ENCODE assay signal across 13 mouse cellular contexts in the genomic region with DNA sequence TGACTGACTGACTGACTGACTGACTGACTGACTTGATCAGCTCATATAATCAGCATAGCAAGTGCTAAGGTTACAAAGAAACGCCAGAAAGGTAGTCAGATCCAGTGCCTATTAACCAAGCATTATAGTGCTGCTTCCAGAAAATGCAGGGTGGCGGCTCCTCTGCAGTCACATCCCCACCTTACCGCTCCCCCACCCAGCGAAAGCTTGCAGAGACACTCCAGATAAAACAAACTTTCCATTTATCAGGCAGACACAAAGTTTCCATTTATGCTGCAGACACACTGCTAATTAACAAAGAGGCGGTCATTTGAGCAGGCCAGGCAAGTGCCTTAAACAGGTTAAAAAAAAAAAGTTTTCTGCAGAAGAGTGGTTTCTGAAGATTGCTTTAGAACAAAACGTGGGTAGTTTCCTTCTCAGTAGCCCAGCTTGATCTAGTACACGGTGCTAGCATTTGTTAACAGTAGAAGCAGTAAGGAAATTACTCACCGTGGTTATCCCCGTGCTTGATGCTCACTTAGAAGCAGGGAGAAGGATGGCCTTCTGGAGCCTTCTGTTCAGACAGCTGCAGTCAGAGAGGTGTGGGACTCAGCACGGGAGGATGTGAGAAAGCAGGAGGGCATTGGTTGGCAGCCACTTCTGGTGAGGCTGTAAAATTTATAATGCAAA. TPM values are rescaled to one million over a fixed set of nuclear protein-coding genes. Genes with fewer than 3 reads are reported as not detected.
A peak's percentile ranks its signal among the peaks of the same experiment; 100 is the strongest.
DNase-seq lines count a peak whose midpoint lies in the region; TF ChIP-seq lines count a peak whose summit lies in the region.
"Had no signal": no experiment of that assay in that cellular context is flagged by ENCODE, and none has a peak within 500 bp of the region (broad histone marks: within the 10 kb centered on the region; RNA-seq: fewer than 3 reads in every experiment).

No protein-coding gene starts in this region.

- TF ChIP-seq POLR2A in brain, embryonic 14.5 days (IDR thresholded peaks at IDR 0.05; ENCODE audit: borderline replicate concordance, extremely low read depth, insufficient read depth, insufficient read length, poor library complexity, severe bottlenecking): no peak
- TF ChIP-seq POLR2A in lung, adult 2 months (IDR thresholded peaks at IDR 0.05; ENCODE audit: borderline replicate concordance, extremely low read depth, low read depth, low read length): no peak

- peak; percentile 65 for DNase-seq in brain, embryonic 14.5 days (ENCODE audit: low read depth)
- DNase-seq in frontal cortex, postnatal 36 days (ENCODE audit: low spot score in 2 of 2): peak; percentile 68 to 81
- peak; percentile 56 to 84 for DNase-seq in left cerebral cortex, adult 9 months (ENCODE audit: low spot score in 2 of 2)
- peak; percentile 76 for DNase-seq in right cerebral cortex, postnatal 25 days
- no peak for DNase-seq in lung, adult 2 months
- DNase-seq in lung, postnatal 36 days: no peak
- no peak for DNase-seq in lung, adult 18-20 months
- DNase-seq: gastrocnemius, postnatal 14 days; thymus, postnatal 36 days had no signal

- WGBS in lung, adult 2 months: 40% methylated on average over 10 of the region's 10 CpGs

- no peaks in the 10 kb centered on the region for H3K4me1 ChIP-seq in lung, adult 2 months (ENCODE audit: control insufficient read depth, insufficient read depth, low read length)

- no peak for TF ChIP-seq CTCF in brain, embryonic 14.5 days (IDR thresholded peaks at IDR 0.05; ENCODE audit: borderline replicate concordance, extremely low read depth, insufficient read depth, insufficient read length)
- TF ChIP-seq CTCF in lung, adult 2 months (IDR thresholded peaks at IDR 0.05; ENCODE audit: insufficient read depth, low read length): no peak

- H3K4me3 ChIP-seq in lung, adult 2 months (replicated peaks; ENCODE audit: extremely low read depth, low read depth, low read length): no peak overlapping the region

RNA-seq across cellular contexts. Expression of gene Il21, which starts 27.0 kb away (rescaled TPM):
- polyA plus RNA-seq in brain, embryonic 14.5 days (2012; rRNA removed): not detected in 2 replicates
- polyA plus RNA-seq in lung, adult 2 months (2012; rRNA removed): not detected in 2 replicates
- polyA plus RNA-seq: embryonic facial prominence, embryonic 11.5 days; hindbrain, embryonic 11.5 days; kidney, embryonic 16.5 days; lung, postnatal 0 days had no signal

RNA-seq across cellular contexts. Expression of gene Bbs12, which starts 52.9 kb away (rescaled TPM):
- polyA plus RNA-seq in brain, embryonic 14.5 days (2012; rRNA removed): 3.3 and 3.9 TPM in 2 replicates
- polyA plus RNA-seq in lung, adult 2 months (2012; rRNA removed): 0.70 and 1.3 TPM in 2 replicates

RNA-seq across cellular contexts. Expression of gene Cetn4, which starts 53.0 kb away (rescaled TPM):
- 2.3 and 2.8 TPM in 2 replicates for polyA plus RNA-seq in brain, embryonic 14.5 days (2012; rRNA removed)
- polyA plus RNA-seq in lung, adult 2 months (2012; rRNA removed): 0.67 and 2.1 TPM in 2 replicates

Comparison
In these comparisons a context has a peak if more than half of its experiments do, and no peak if none do; other contexts are left out.
1. DNase-seq: peak in brain, embryonic 14.5 days (single experiment), frontal cortex, postnatal 36 days (2 of 2), left cerebral cortex, adult 9 months (2 of 2) and right cerebral cortex, postnatal 25 days (single experiment); none in lung, adult 2 months (single experiment), lung, postnatal 36 days (single experiment) and lung, adult 18-20 months (0 of 2).